Mouse (Mus musculus) neural tube, embryonic 15.5 days (tissue): ENCODE results near the gene Irx6. TPM values are rescaled to one million over a fixed set of nuclear protein-coding genes. Genes with fewer than 3 reads are reported as not detected.

Experiments
- ATAC-seq: fragments of 200-750 bp; cut with Nextera tagmentation; 2 replicates; pipeline ENCODE4 v1.8.0; 2017; ENCODE audit warnings: mild to moderate bottlenecking, moderate TSS enrichment, moderate library complexity; ENCODE audit not compliant: low FRiP score
- H3K27ac ChIP-seq: fragments of 300-500 bp; sonication (generic); replicated peaks from 2 replicates; pipeline ENCODE4 v1.5.1; 2015; ENCODE audit warnings: mild to moderate bottlenecking, inconsistent platforms
- H3K27me3 ChIP-seq: fragments of 300-500 bp; sonication (generic); replicated peaks from 2 replicates; pipeline ENCODE4 v1.6.1; 2015; ENCODE audit warnings: inconsistent platforms
- H3K36me3 ChIP-seq: fragments of 300-500 bp; sonication (generic); 2 replicates; pipeline ENCODE4 v1.6.1; 2015; ENCODE audit warnings: inconsistent platforms
- H3K4me1 ChIP-seq: fragments of 300-500 bp; sonication (generic); 2 replicates; pipeline ENCODE4 v1.6.1; 2015; ENCODE audit warnings: inconsistent platforms
- H3K4me2 ChIP-seq: fragments of 300-500 bp; sonication (generic); 2 replicates; pipeline ENCODE4 v1.6.1; 2015; ENCODE audit warnings: inconsistent platforms, mild to moderate bottlenecking, moderate library complexity
- H3K4me3 ChIP-seq: fragments of 300-500 bp; sonication (generic); replicated peaks from 2 replicates; pipeline ENCODE4 v1.5.1; 2015; ENCODE audit warnings: mild to moderate bottlenecking, inconsistent platforms
- H3K9ac ChIP-seq: fragments of 300-500 bp; sonication (generic); replicated peaks from 2 replicates; pipeline ENCODE4 v1.6.1; 2015; ENCODE audit warnings: mild to moderate bottlenecking, inconsistent platforms
- H3K9me3 ChIP-seq: fragments of 300-500 bp; sonication (generic); replicated peaks from 2 replicates; pipeline ENCODE4 v1.6.1; 2016; ENCODE audit warnings: inconsistent platforms
- WGBS: fragments of 180-500 bp; shearing (Covaris S2); methylation state at CpG from one replicate; pipeline ENCODE4 v1.1.7; 2015; ENCODE audit warnings: mixed read lengths; 5-methylcytosine and 5-hydroxymethylcytosine counted together
- polyA plus RNA-seq: library from polyadenylated mRNA; unstranded; fragments of >200 nt; fragmentation: Nextera tagmentation; extraction: Ambion mirVana; gene quantifications from 2 replicates; pipeline ENCODE4 v1.2.1, GENCODE M21; 2015

Gene Irx6
- polyA plus RNA-seq, 1 experiment from 2014 or later, result 1.3 TPM

DNA sequence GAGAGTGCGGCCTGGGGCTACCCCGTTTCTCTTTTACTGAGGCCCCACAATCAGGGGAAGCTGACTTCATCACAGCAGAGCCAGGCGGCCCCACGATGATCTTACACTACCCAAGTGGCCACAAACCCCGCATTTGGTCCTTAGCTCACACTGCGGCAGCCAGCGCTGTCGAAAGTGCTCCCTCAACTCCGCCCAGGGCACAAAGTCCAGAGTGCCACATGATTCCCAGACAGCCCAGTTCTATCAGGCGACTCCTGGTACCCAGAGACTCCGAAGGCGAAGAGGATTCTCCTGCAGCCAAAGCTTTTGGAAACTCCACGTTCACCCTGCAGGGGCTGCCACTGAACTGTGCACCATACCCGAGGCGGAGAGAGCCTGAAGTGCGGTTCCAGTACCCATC, 4.3 kb downstream of the Irx6 start:
- 9% methylated on average over 16 of the region's 16 CpGs for WGBS
- ATAC-seq, result no peak
- no peak overlapping the region for H3K4me3 ChIP-seq

DNA sequence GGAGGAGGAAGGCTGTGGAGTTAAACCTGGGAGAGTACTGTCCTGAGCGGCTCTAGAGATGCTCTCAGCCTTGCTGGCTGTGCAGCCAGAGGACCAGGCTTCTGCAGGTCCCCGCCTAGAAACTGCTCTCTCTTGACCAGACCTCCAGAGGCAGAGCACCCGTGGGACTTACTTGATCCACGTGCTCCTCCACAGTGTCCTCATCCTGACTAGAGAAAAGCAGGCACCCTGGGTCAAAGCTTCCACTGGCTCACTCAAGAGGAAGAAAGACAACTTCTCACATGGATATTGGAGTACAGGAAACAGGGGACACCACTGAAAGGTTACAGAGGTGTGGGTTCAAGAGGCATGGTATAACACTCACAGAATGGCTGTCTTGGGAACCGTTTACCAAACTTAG, 23.3 kb downstream of the Irx6 start:
- whole genome bisulfite sequencing, result 94% methylated on average over 5 of the region's 5 CpGs

More for the DNA sequence above, 4.3 kb downstream of the Irx6 start:
- Histone ChIP-seq H3K4me1 (peaks cover 22% of the 10 kb centered on the region), H3K27ac (no peak overlapping the region), H3K36me3 (no peaks in the 10 kb centered on the region), H3K9ac (no peak overlapping the region), H3K9me3 (no peaks in the 10 kb centered on the region), H3K4me2 (peak overlapping the region; percentile 37), H3K27me3 (peaks cover 80% of the 10 kb centered on the region)

GRCm38 (mm10) chr8:92698411-92698810, 24.3 kb downstream of the Irx6 start:
- no peaks in the 10 kb centered on the region for H3K9me3 ChIP-seq
- 65% methylated on average over 3 of the region's 3 CpGs for WGBS
- H3K4me3 ChIP-seq, result no peak overlapping the region
- H3K36me3 ChIP-seq, result no peaks in the 10 kb centered on the region
- no peak overlapping the region for H3K27ac ChIP-seq
- no peak overlapping the region for H3K4me2 ChIP-seq
- no peak overlapping the region for H3K9ac ChIP-seq
- ATAC-seq, result no peak
- H3K4me1 ChIP-seq, result no peaks in the 10 kb centered on the region
- no peaks in the 10 kb centered on the region; the same call in 1 of the 2 replicates for H3K27me3 ChIP-seq

More for the DNA sequence above, 23.3 kb downstream of the Irx6 start:
- Histone ChIP-seq H3K36me3 (no peaks in the 10 kb centered on the region), H3K9ac (no peak overlapping the region), H3K27ac (no peak overlapping the region), H3K4me1 (no peaks in the 10 kb centered on the region), H3K27me3 (no peaks in the 10 kb centered on the region; the same call in 1 of the 2 replicates), H3K4me3 (no peak overlapping the region), H3K4me2 (no peak overlapping the region), H3K9me3 (no peaks in the 10 kb centered on the region)
- no peak for ATAC-seq

- WGBS, result 62% methylated on average over 8 of the region's 8 CpGs
Observed at GRCm38 (mm10) chr8:92699922-92700540, 25.9 kb downstream of the Irx6 start.

DNA sequence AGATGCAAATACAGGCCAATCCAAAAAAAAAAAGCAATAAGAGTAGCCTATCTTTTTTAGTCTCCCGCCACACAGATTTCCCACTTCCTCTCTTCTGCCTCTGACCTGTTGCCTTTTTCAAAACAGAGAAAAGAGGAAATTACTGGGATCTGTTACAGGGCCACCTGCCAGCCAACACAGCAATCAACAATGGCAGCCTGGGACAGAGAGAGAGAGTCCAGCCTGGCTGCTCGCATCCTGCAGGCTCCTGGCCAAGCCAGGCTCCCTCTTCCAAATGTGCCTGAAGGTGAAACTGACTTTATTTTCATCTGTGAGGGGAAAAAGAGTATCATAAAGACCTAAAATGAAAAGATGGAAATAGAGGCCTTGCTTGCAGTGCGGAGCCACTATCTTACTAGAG, 29.3 kb downstream of the Irx6 start:
- WGBS, result 70% methylated on average over 3 of the region's 3 CpGs
- Histone ChIP-seq H3K4me1 (no peaks in the 10 kb centered on the region), H3K27ac (no peak overlapping the region), H3K27me3 (no peaks in the 10 kb centered on the region), H3K36me3 (no peaks in the 10 kb centered on the region), H3K4me3 (no peak overlapping the region), H3K4me2 (no peak overlapping the region), H3K9ac (no peak overlapping the region), H3K9me3 (no peaks in the 10 kb centered on the region)
- ATAC-seq, result no peak

More at GRCm38 (mm10) chr8:92699922-92700540, 25.9 kb downstream of the Irx6 start:
- no peaks in the 10 kb centered on the region for H3K36me3 ChIP-seq
- no peaks in the 10 kb centered on the region; the same call in 1 of the 2 replicates for H3K27me3 ChIP-seq
- H3K4me2 ChIP-seq, result no peak overlapping the region
- no peak for ATAC-seq
- no peak overlapping the region for H3K9ac ChIP-seq
- H3K4me3 ChIP-seq, result no peak overlapping the region
- no peak overlapping the region for H3K27ac ChIP-seq
- H3K9me3 ChIP-seq, result no peaks in the 10 kb centered on the region
- no peaks in the 10 kb centered on the region for H3K4me1 ChIP-seq

GRCm38 (mm10) chr8:92706311-92706710, 32.2 kb downstream of the Irx6 start:
- Histone ChIP-seq H3K27ac (no peak overlapping the region), H3K4me1 (no peaks in the 10 kb centered on the region), H3K27me3 (no peaks in the 10 kb centered on the region), H3K9ac (no peak overlapping the region), H3K36me3 (no peaks in the 10 kb centered on the region), H3K4me2 (no peak overlapping the region), H3K4me3 (no peak overlapping the region), H3K9me3 (no peaks in the 10 kb centered on the region)
- WGBS, result 60% methylated on average over 2 of the region's 2 CpGs
- ATAC-seq, result no peak

- 87% methylated on average over 1 of the region's 1 CpGs for WGBS
- ATAC-seq, result no peak
Observed at GRCm38 (mm10) chr8:92713286-92713685, 39.2 kb downstream of the Irx6 start.

DNA sequence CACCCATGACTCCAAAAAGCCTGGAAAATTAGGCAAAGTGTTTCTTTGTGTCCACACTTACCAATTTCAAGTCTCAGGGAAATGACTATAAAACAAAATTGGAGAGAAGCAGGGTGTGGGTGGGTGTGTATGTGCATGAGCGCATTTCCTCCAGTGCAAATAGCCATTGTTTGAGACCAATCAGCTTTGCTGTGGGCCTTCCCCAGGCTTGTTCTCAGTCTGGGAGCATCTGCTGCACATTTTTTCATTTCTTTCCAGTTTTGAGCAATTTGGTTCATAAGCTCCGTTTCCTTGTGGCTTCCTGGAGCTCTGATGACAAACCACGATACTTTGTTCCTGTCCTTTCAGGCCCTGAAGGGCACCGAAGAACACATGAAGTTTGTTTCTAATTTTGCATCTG, 43.3 kb downstream of the Irx6 start:
- WGBS, result 77% methylated on average over 4 of the region's 4 CpGs
- Histone ChIP-seq H3K27me3 (no peaks in the 10 kb centered on the region), H3K27ac (no peak overlapping the region), H3K9ac (no peak overlapping the region), H3K4me1 (peaks cover 9% of the 10 kb centered on the region), H3K36me3 (no peaks in the 10 kb centered on the region), H3K9me3 (no peaks in the 10 kb centered on the region), H3K4me2 (no peak overlapping the region), H3K4me3 (no peak overlapping the region)
- ATAC-seq, result no peak

More at GRCm38 (mm10) chr8:92713286-92713685, 39.2 kb downstream of the Irx6 start:
- Histone ChIP-seq H3K36me3 (no peaks in the 10 kb centered on the region), H3K4me2 (no peak overlapping the region), H3K27ac (no peak overlapping the region), H3K9me3 (no peaks in the 10 kb centered on the region), H3K27me3 (no peaks in the 10 kb centered on the region), H3K4me3 (no peak overlapping the region), H3K9ac (no peak overlapping the region), H3K4me1 (no peaks in the 10 kb centered on the region)

- no peak overlapping the region for H3K4me3 ChIP-seq
- H3K27me3 ChIP-seq, result peaks cover 1% of the 10 kb centered on the region; the same call in 1 of the 2 replicates
- no peak overlapping the region for H3K9ac ChIP-seq
- no peaks in the 10 kb centered on the region for H3K36me3 ChIP-seq
- no peak overlapping the region for H3K27ac ChIP-seq
- no peaks in the 10 kb centered on the region for H3K9me3 ChIP-seq
- 84% methylated on average over 5 of the region's 5 CpGs for WGBS
- no peak overlapping the region for H3K4me2 ChIP-seq
- H3K4me1 ChIP-seq, result peaks cover 9% of the 10 kb centered on the region
- ATAC-seq, result no peak
Observed at GRCm38 (mm10) chr8:92718057-92718456, 44.0 kb downstream of the Irx6 start.

DNA sequence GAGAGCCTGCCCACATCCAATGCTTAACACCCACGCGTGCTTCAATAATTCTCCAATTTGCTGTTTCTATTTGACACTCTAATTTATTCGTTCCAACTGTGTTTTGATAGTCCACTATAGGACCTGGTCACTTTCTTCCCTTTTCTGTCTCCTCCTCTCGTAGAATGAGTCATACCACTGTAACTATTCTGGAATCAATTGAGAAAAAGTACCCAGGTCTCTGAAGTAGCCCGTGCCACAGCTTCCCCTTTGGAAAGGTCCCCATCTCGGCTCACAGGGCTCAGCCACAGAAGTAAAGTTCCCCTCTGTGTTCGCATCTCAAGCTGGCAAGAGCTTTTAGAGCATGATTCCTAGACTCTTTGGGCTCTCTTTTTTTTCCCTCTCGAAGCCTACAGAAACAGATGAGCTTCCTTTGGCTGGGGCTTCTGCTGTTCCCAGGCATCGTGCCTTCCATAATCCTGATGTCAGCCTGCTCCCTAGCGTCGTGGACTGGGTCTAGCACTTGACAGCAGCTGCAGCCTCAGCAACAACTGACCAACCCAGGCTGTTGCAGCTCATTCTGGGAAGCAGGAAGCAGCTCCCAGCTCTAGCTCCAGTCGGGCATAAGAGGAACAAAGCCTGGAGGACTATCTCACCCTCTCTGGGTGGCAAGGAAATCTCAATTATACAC, 47.3 kb downstream of the Irx6 start:
- Histone ChIP-seq H3K4me3 (no peak overlapping the region), H3K27me3 (peaks cover 14% of the 10 kb centered on the region), H3K27ac (no peak overlapping the region), H3K9me3 (no peaks in the 10 kb centered on the region), H3K9ac (no peak overlapping the region), H3K4me1 (peaks cover 18% of the 10 kb centered on the region), H3K4me2 (no peak overlapping the region), H3K36me3 (no peaks in the 10 kb centered on the region)
- 34% methylated on average over 12 of the region's 12 CpGs for WGBS
- ATAC-seq, result peak; percentile 92

DNA sequence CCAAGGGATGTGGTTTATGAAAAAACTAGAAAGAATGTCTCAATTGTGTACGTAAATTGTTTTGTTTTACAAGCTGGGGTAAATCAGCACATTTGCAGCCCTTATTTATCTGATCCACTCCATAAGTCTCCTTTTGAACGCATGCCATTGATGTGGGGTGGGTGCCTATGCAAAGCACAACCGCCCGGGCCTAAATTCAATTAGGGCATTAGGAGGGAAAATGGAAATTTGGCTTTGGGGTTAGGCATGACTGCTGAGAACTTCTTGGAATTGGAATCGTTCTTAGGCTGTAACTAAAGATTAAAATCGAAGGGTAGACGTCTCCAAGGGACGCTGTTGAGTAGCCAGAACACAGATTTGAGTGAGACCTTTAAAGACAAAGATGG, 47.8 kb downstream of the Irx6 start:
- peaks cover 18% of the 10 kb centered on the region for H3K4me1 ChIP-seq
- no peak for ATAC-seq
- H3K36me3 ChIP-seq, result no peaks in the 10 kb centered on the region
- no peak overlapping the region for H3K4me3 ChIP-seq
- H3K27ac ChIP-seq, result no peak overlapping the region
- peaks cover 15% of the 10 kb centered on the region for H3K27me3 ChIP-seq
- WGBS, result 38% methylated on average over 8 of the region's 8 CpGs
- H3K4me2 ChIP-seq, result no peak overlapping the region
- no peak overlapping the region for H3K9ac ChIP-seq
- H3K9me3 ChIP-seq, result no peaks in the 10 kb centered on the region

DNA sequence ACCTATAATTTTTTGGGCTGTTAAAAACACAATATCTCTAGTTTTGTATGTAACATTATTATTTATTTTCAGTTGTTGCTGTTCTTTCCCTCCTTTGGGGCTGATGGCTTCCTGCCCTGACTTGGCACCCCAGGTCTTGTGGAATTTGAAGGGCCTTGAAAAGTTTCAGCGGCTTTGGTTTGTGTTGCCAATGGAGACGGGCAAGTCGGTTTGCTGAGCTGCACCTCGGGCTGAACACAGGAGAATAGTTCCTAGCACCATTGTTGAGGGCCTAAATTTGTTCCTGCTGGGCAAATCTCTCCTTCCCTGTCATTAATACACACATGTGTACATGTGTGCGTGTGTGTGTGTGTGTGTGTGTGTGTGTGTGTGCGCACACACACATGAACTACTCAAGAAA, 49.2 kb downstream of the Irx6 start:
- Histone ChIP-seq H3K27ac (no peak overlapping the region), H3K9ac (no peak overlapping the region), H3K27me3 (peaks cover 22% of the 10 kb centered on the region), H3K4me3 (no peak overlapping the region), H3K4me2 (no peak overlapping the region), H3K9me3 (no peaks in the 10 kb centered on the region), H3K36me3 (no peaks in the 10 kb centered on the region), H3K4me1 (peaks cover 18% of the 10 kb centered on the region)
- ATAC-seq, result no peak
- WGBS, result 30% methylated on average over 6 of the region's 6 CpGs
